In the genomic region with DNA sequence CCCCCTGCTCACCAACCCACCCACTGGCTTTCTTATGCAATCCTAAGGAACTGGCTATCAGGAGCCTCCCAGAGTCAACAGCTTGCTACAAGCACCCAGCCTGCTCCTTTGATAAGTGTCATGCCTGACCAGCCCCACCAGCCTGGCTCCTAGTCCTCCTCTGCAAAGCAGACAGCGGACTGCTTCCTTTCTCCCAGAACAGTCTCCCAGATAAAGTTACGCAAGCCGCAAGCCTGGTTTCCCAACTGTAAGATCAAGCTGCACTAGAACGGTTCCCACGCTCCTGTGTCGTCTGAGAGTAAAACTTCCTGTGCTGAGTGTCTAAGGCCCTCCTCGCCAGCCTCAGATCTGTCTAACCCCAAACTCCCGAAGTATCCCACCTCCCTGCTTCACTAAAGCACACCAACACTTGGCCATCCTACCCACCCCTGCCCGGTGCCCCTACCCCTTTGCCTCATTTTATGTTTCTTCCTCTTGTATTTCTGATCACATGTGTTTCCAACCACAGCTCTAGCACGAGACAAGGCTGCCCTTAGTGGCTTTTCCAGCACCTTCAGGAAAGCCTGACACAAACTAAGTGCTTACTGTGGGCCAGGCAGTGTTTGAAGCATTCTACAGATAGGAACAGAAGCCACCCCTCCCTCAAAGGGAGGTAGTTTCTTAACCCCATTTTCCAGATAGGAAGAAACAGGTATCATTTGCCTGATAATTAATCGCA, we compare ENCODE assay signal across 7 mouse cellular contexts. TPM values are rescaled to one million over a fixed set of nuclear protein-coding genes. Genes with fewer than 3 reads are reported as not detected.
DNase-seq lines count a peak whose midpoint lies in the region; ATAC-seq and TF ChIP-seq lines count a peak whose summit lies in the region.

No protein-coding gene starts in this region.

- TF ChIP-seq EP300 in liver, embryonic 14.5 days (IDR thresholded peaks at IDR 0.05; ENCODE audit: low read depth) = peak; percentile 92

- H3K27ac ChIP-seq in brown adipose tissue, adult 24 weeks (replicated peaks; ENCODE audit: low read depth, low read length) = peak overlapping the region; percentile 59
- peak overlapping the region; percentile 75 for H3K27ac ChIP-seq in liver, embryonic 14.5 days
- peak overlapping the region; percentile 56; the same call in 1 of the 2 replicates for H3K27ac ChIP-seq in stomach, embryonic 16.5 days (ENCODE audit: low read length)

- H3K9me3 ChIP-seq in liver, embryonic 14.5 days (ENCODE audit: control insufficient read depth, low read length) = no peaks in the 10 kb centered on the region
- no peaks in the 10 kb centered on the region for H3K9me3 ChIP-seq in stomach, embryonic 16.5 days (replicated peaks; ENCODE audit: control insufficient read depth, low read length)

- H3K27me3 ChIP-seq in liver, embryonic 14.5 days (ENCODE audit: control insufficient read depth, insufficient read depth, low read length) = no peaks in the 10 kb centered on the region
- H3K27me3 ChIP-seq in stomach, embryonic 16.5 days (ENCODE audit: control insufficient read depth, insufficient read depth, low read length) = no peaks in the 10 kb centered on the region

- intact Hi-C loops in heart, postnatal 14 days (cut with DNase I) = no loop called here

- H3K4me2 ChIP-seq in liver, embryonic 14.5 days (ENCODE audit: low read depth) = peak overlapping the region; percentile 65
- 0 out of 2 replicates have a peak overlapping the region, but pooled peaks have one; percentile 7 for H3K4me2 ChIP-seq in stomach, embryonic 16.5 days (ENCODE audit: low read depth, low read length)

- peak overlapping the region; percentile 67 for H3K9ac ChIP-seq in liver, embryonic 14.5 days (replicated peaks)
- H3K9ac ChIP-seq in stomach, embryonic 16.5 days (ENCODE audit: low read length) = peak overlapping the region; percentile 25; the same call in 1 of the 2 replicates

- no peaks in the 10 kb centered on the region for H3K36me3 ChIP-seq in liver, embryonic 14.5 days (replicated peaks; ENCODE audit: control insufficient read depth, insufficient read depth, low read depth)
- H3K36me3 ChIP-seq in stomach, embryonic 16.5 days (ENCODE audit: control insufficient read depth, insufficient read depth, low read length) = no peaks in the 10 kb centered on the region

- peaks cover 12% of the 10 kb centered on the region for H3K4me1 ChIP-seq in brown adipose tissue, adult 24 weeks (ENCODE audit: control insufficient read depth, insufficient read depth, insufficient read length, low read length)
- H3K4me1 ChIP-seq in liver, embryonic 14.5 days (replicated peaks; ENCODE audit: control insufficient read depth in 2 of 2, insufficient read depth in 2 of 2, low read length in 1 of 2) = peaks cover 47 to 52% of the 10 kb centered on the region in 2 experiments
- H3K4me1 ChIP-seq in stomach, embryonic 16.5 days (ENCODE audit: control insufficient read depth, insufficient read depth, low read length) = peaks cover 4% of the 10 kb centered on the region; the same call in 1 of the 2 replicates

- peak; percentile 90 for ATAC-seq in liver, embryonic 14.5 days (ENCODE audit: insufficient read depth)
- ATAC-seq in stomach, embryonic 16.5 days (ENCODE audit: insufficient read depth, low FRiP score) = peak; percentile 82

- TF ChIP-seq CTCF in liver, embryonic 14.5 days (IDR thresholded peaks at IDR 0.05; ENCODE audit: low read depth) = no peak

- 5% methylated on average over 11 of the region's 11 CpGs for WGBS in liver, embryonic 14.5 days (ENCODE audit: insufficient replicate concordance)
- WGBS in stomach, embryonic 16.5 days = 28% methylated on average over 11 of the region's 11 CpGs

- H3K4me3 ChIP-seq in brown adipose tissue, adult 24 weeks (ENCODE audit: insufficient read depth, low read depth, low read length) = no peak overlapping the region
- peak overlapping the region; percentile 23 to 30; a peak in 2 of 4 replicates for H3K4me3 ChIP-seq in liver, embryonic 14.5 days (ENCODE audit: insufficient read depth in 1 of 2, low read depth in 2 of 2, low read length in 2 of 2)
- no peak overlapping the region for H3K4me3 ChIP-seq in stomach, embryonic 16.5 days (replicated peaks; ENCODE audit: low read length)

- DNase-seq in spleen, adult 12 weeks (ENCODE audit: low spot score) = peak; percentile 40
- DNase-seq in spleen, adult 18-20 months = no peak
- peak; percentile 40 to 60 for DNase-seq in heart, postnatal 14 days
- DNase-seq in liver, embryonic 14.5 days (ENCODE audit: low read depth in 3 of 3, low spot score in 3 of 3) = peak; percentile 64 to 71 (median 66)
- DNase-seq in neural tube, embryonic 10.5 days (ENCODE audit: extremely low spot score, low spot score) = no peak

RNA-seq across cellular contexts. Expression of gene Vps13d, which starts 5.3 kb away (rescaled TPM):
- 30.9 and 35.6 TPM in 2 replicates for polyA plus RNA-seq in brown adipose tissue, adult 24 weeks (2012; ENCODE audit: insufficient read depth, insufficient read length, missing spikeins)
- 10 to 100 TPM; 72.5 to 74.9 TPM for total RNA-seq in heart, postnatal 14 days (2021)
- 3.9 and 7.1 TPM in 2 replicates for polyA plus RNA-seq in liver, embryonic 14.5 days (2012; rRNA removed)
- polyA plus RNA-seq in liver, embryonic 14.5 days (2014; fragmentation: Nextera tagmentation; extraction: Ambion mirVana) = 4.8 and 5.3 TPM in 2 replicates
- polyA plus RNA-seq in stomach, embryonic 16.5 days (2015; fragmentation: Nextera tagmentation; extraction: Ambion mirVana) = 9.3 and 9.5 TPM in 2 replicates

RNA-seq across cellular contexts. Expression of gene Tnfrsf1b, which starts 46.5 kb away (rescaled TPM):
- 2.8 and 3.4 TPM in 2 replicates for polyA plus RNA-seq in brown adipose tissue, adult 24 weeks (2012; ENCODE audit: insufficient read depth, insufficient read length, missing spikeins)
- 1 to 10 TPM; 5.5 to 6.3 TPM for total RNA-seq in heart, postnatal 14 days (2021)
- 3.2 and 4.5 TPM in 2 replicates for polyA plus RNA-seq in liver, embryonic 14.5 days (2012; rRNA removed)
- polyA plus RNA-seq in liver, embryonic 14.5 days (2014; fragmentation: Nextera tagmentation; extraction: Ambion mirVana) = 4.2 and 4.7 TPM in 2 replicates
- polyA plus RNA-seq in stomach, embryonic 16.5 days (2015; fragmentation: Nextera tagmentation; extraction: Ambion mirVana) = 7.9 and 8.3 TPM in 2 replicates

Comparison
In these comparisons a context has a peak if more than half of its experiments do, and no peak if none do; other contexts are left out.
1. DNase-seq: peak in spleen, adult 12 weeks (single experiment), heart, postnatal 14 days (2 of 2) and liver, embryonic 14.5 days (3 of 3); none in spleen, adult 18-20 months (0 of 2) and neural tube, embryonic 10.5 days (single experiment).
2. H3K4me3 ChIP-seq: peak in liver, embryonic 14.5 days (2 of 2); none in brown adipose tissue, adult 24 weeks (single experiment) and stomach, embryonic 16.5 days (single experiment).
3. Peak in every context shown above with its lines, with median percentiles within 50 percentile points of each other: H3K27ac ChIP-seq.